Mouse (Mus musculus) small intestine, adult 2 months (tissue): ENCODE measurements at regions not wholly inside any gene's neighbourhood (a gene's known extent, or its start where the extent isn't known, plus 50 kb on each side); places are given as distances from the start of the nearest gene placed in this dataset.

Experiments used
- H3K27ac ChIP-seq: fragments of 200-500 bp; 2 replicates; pipeline ENCODE4 v1.5.1; 2012; ENCODE audit warnings: low read depth, low read length, control low read depth, inconsistent platforms; ENCODE audit not compliant: insufficient read depth
- H3K27me3 ChIP-seq: fragments of 200-500 bp; 2 replicates; pipeline ENCODE4 v1.6.1; 2012; ENCODE audit warnings: mild to moderate bottlenecking, moderate library complexity, low read length, inconsistent platforms; ENCODE audit not compliant: control insufficient read depth, insufficient read depth
- H3K36me3 ChIP-seq: fragments of 200-500 bp; 2 replicates; pipeline ENCODE4 v1.6.1; 2012; ENCODE audit warnings: mild to moderate bottlenecking, low read length, control low read depth, inconsistent platforms; ENCODE audit not compliant: control insufficient read depth, insufficient read depth
- H3K4me1 ChIP-seq: fragments of 200-500 bp; 2 replicates; pipeline ENCODE4 v1.6.1; 2012; ENCODE audit warnings: low read length, inconsistent platforms, mixed read lengths; ENCODE audit not compliant: control insufficient read depth, insufficient read depth, insufficient read length
- H3K4me3 ChIP-seq: fragments of 200-500 bp; 2 replicates; pipeline ENCODE4 v1.5.1; 2012; ENCODE audit warnings: low read depth, mild to moderate bottlenecking, control low read depth, inconsistent platforms, low read length, moderate library complexity
- CTCF ChIP-seq: fragments of 200-500 bp; IDR thresholded peaks from 2 replicates; pipeline ENCODE4 v1.5.1; 2012; ENCODE audit warnings: low read depth, mild to moderate bottlenecking, control low read depth, inconsistent platforms, low read length, moderate library complexity, mixed read lengths; ENCODE audit not compliant: insufficient replicate concordance, insufficient read length; ENCODE audit errors: extremely low read depth
- POLR2A ChIP-seq: fragments of 200-500 bp; IDR thresholded peaks from 2 replicates; pipeline ENCODE4 v1.6.1; 2012; ENCODE audit warnings: low read depth, mild to moderate bottlenecking, control low read depth, inconsistent platforms, low read length, moderate library complexity
- WGBS: fragments of 180-500 bp; shearing (Covaris S2); methylation state at CpG from one replicate; pipeline ENCODE4 v1.1.7; 2018; 5-methylcytosine and 5-hydroxymethylcytosine counted together

GRCm38 (mm10) chr11:114289946-114290345 is 223.1 kb upstream of the Sdk2 start:
- H3K27ac ChIP-seq, result no peak overlapping the region
- no peak overlapping the region for H3K4me3 ChIP-seq
- no peaks in the 10 kb centered on the region for H3K27me3 ChIP-seq
- TF ChIP-seq CTCF (no peak), POLR2A (no peak)
- H3K4me1 ChIP-seq, result no peaks in the 10 kb centered on the region
- no peaks in the 10 kb centered on the region for H3K36me3 ChIP-seq
- WGBS, result 97% methylated on average over 1 of the region's 1 CpGs

- WGBS, result 79% methylated on average over 20 of the region's 20 CpGs
- no peak for TF ChIP-seq CTCF
- TF ChIP-seq POLR2A, result no peak
- Histone ChIP-seq H3K27ac (no peak overlapping the region), H3K4me3 (no peak overlapping the region), H3K4me1 (no peaks in the 10 kb centered on the region), H3K36me3 (no peaks in the 10 kb centered on the region), H3K27me3 (no peaks in the 10 kb centered on the region)
These were observed 218.2 kb upstream of the Sdk2 start for GRCm38 (mm10) chr11:114284820-114285666.

- 28% methylated on average over 5 of the region's 5 CpGs for WGBS
- no peak overlapping the region for H3K4me3 ChIP-seq
- no peak for TF ChIP-seq POLR2A
- TF ChIP-seq CTCF, result peak; percentile 22; the same call in 1 of the 2 replicates
These were observed 216.4 kb upstream of the Sdk2 start for GRCm38 (mm10) chr11:114283208-114283607.

GRCm38 (mm10) chr11:114282566-114282965 is 215.7 kb upstream of the Sdk2 start:
- WGBS, result 64% methylated on average over 5 of the region's 5 CpGs
- Histone ChIP-seq H3K27ac (no peak overlapping the region), H3K4me1 (no peaks in the 10 kb centered on the region), H3K36me3 (no peaks in the 10 kb centered on the region), H3K4me3 (no peak overlapping the region), H3K27me3 (no peaks in the 10 kb centered on the region)
- TF ChIP-seq POLR2A, result no peak
- TF ChIP-seq CTCF, result no peak

More at GRCm38 (mm10) chr11:114283208-114283607, 216.4 kb upstream of the Sdk2 start:
- no peaks in the 10 kb centered on the region for H3K4me1 ChIP-seq
- H3K27ac ChIP-seq, result no peak overlapping the region
- H3K27me3 ChIP-seq, result no peaks in the 10 kb centered on the region
- no peaks in the 10 kb centered on the region for H3K36me3 ChIP-seq

- Histone ChIP-seq H3K36me3 (no peaks in the 10 kb centered on the region), H3K27ac (no peak overlapping the region), H3K4me1 (no peaks in the 10 kb centered on the region), H3K27me3 (no peaks in the 10 kb centered on the region), H3K4me3 (no peak overlapping the region)
- WGBS, result 80% methylated on average over 9 of the region's 9 CpGs
- TF ChIP-seq POLR2A, result no peak
- TF ChIP-seq CTCF, result no peak
These were observed 215.0 kb upstream of the Sdk2 start for GRCm38 (mm10) chr11:114281846-114282245.

- no peaks in the 10 kb centered on the region for H3K4me1 ChIP-seq
- TF ChIP-seq POLR2A (no peak), CTCF (no peak)
- 73% methylated on average over 14 of the region's 14 CpGs for WGBS
These were observed 214.3 kb upstream of the Sdk2 start for GRCm38 (mm10) chr11:114281041-114281695.

More at GRCm38 (mm10) chr11:114281041-114281695, 214.3 kb upstream of the Sdk2 start:
- no peak overlapping the region for H3K27ac ChIP-seq
- H3K4me3 ChIP-seq, result no peak overlapping the region
- no peaks in the 10 kb centered on the region for H3K36me3 ChIP-seq
- H3K27me3 ChIP-seq, result no peaks in the 10 kb centered on the region
